Mouse (Mus musculus): ENCODE data around the gene March11.

Gene March11

GRCm38 (mm10) chr15:26308629-26309230 lies at the start of gene March11:
Gene March11, plus strand, starts transcription at chr15:26309048.
- no peak for DNase-seq

GRCm38 (mm10) chr15:26262336-26262735 lies 46.5 kb upstream of the March11 start:
- no peak for DNase-seq

- no peak for DNase-seq
Observed at GRCm38 (mm10) chr15:26269596-26269995, 39.3 kb upstream of the March11 start.

GRCm38 (mm10) chr15:26276035-26276511 lies 32.8 kb upstream of the March11 start:
- DNase-seq: no peak

GRCm38 (mm10) chr15:26276608-26277007 lies 32.2 kb upstream of the March11 start:
- no peak for DNase-seq

DNA sequence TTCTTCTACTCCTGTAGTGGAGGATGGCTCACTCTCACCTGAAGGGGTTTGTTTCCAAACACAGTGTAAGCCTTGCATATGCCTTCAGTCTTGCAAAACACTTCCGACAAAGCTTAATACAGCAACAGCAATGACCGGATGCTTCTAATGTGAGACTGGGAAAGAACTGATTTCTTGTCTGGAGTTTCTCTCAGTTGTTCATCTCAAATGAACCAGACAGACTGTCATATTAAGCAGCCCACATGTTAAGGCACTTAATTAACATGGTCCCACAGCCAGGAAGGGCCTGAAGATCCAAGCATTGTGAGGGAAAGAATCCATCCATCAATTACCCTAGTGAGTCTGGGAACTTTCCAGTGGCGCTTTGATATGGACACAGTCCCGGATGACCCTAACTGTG lies 17.0 kb upstream of the March11 start:
- no peak for DNase-seq

- DNase-seq: no peak
Observed at GRCm38 (mm10) chr15:26292811-26293210, 16.0 kb upstream of the March11 start.

- DNase-seq: no peak
Observed at GRCm38 (mm10) chr15:26293215-26293614, 15.6 kb upstream of the March11 start.

DNA sequence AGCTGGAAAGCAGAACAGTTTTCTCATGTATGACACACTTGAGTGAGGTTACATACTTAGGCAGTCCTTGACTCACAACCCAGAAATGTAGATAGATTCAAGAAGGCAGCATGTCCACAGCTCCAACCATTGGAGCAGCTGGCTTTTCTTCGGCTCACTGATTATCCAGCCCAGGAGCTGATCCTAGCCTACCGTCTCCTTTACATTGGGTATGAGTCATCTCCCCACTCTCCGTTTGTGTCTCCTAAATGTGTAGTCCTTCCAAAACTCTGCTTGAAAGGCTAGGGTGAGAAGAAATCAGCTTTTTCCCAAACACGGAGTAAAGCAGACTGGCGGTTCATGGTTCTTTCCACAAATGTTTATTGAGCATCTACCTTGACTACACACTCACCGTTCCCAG lies 10.2 kb upstream of the March11 start:
- DNase-seq: no peak

DNA sequence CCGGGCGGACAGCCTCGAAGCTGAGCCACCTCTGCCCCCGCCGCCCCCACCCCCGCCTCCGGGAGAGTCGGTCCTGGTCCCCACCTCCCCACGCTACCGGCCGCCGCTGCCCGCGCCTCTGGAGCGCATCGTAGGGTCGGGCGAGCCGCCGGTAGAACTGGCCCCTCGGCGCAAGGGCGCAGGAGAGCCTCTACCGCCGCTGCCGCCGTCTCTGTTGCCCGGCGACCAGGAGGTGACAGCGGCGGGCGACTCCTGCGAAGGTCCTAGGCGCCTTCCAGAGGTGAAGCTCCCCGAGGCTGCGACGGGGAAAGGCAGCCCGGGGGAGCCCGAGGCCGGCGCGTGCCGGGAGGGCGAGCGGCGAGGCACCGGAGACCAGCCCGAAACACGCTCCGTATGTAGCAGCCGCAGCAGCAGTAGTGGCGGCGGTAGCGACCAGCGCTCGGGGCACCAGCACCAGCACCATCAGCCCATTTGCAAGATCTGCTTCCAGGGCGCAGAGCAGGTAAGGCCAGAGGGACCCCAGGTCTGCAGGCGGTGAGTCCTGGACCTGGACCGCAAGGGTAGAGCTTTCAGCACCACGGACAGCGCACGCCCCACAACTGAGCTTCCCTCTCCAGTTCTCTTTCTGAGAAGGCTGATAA lies 563 bp downstream of the March11 start:
- DNase-seq: peak; percentile 9

DNA sequence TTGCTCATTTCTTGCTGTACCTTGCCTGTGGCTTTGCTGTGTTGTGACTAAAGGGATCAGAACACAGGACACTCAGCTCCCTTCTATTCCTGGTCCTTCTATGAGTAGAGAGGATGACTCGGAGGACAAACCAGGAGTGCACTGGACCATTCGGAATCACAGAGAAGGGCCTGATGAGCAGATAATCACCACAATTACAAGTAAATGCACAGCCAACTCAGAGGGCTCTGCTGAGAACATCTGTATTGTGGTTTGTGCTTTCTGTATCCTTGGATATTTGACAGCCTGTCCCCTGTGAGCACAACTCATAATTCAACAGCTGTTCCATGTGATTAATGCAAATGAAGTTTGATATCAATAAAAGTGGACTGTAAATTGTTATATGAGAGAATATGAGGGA lies 11.0 kb downstream of the March11 start:
- no peak for DNase-seq

DNA sequence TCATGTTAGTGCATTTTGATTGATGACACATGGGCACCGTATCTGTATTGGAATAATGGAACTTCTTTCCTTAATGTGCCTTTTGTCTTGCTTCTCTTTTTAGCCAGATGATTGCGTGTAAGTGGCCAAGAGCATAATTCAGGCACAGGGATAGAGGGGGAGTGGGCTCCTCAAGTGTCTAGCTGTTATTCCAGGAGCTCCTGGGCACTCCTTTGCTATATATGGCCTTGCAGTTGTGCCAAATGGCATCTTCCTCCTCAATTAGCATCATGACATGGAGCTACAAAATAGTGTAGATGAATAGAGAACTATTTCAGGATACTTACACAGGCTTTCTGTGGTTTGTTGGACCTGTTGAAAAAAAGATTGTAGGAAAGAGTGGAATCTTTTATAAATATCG lies 11.6 kb downstream of the March11 start:
- DNase-seq: no peak

- DNase-seq: no peak
Observed at GRCm38 (mm10) chr15:26322804-26323203, 14.0 kb downstream of the March11 start.

GRCm38 (mm10) chr15:26327157-26327556 lies 18.3 kb downstream of the March11 start:
- DNase-seq: no peak

DNA sequence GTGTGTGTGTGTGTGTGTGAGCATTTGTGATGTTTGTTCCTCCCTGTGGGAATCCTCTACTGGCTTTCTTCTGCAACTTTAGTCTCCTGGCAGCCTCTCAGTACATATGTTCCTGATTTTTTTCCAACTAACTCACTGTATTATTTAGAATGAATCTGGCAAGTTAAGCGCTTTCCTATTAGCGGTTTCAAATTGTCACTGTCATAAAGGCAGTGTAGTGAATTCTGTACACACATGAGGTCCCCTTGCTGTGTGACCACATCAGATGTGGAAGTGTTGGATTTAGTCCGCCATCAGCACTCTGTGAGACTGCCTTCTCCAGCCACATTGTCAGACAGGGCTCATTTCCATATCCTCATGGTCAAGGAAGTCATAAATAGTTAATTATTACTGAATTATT lies 26.9 kb downstream of the March11 start:
- DNase-seq: no peak

DNA sequence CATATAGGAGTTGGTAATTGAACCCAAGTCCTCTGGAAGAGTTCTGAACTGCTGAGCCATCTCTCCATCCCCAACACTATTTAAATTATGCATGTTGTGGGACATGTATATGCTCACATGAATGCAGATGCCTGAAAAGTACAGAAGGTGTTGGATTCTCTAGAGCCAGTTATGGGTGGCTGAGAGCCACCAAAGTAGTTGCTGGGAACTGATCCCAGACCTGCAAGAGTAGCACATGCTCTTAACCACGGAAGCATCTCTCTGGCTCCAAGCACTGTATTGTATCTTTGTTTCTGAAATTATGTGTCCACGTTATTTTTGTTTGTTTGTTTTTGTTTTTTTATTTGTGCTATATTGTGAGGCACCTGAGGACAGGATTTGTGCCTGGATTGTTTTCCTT lies 28.9 kb downstream of the March11 start:
- no peak for DNase-seq

DNA sequence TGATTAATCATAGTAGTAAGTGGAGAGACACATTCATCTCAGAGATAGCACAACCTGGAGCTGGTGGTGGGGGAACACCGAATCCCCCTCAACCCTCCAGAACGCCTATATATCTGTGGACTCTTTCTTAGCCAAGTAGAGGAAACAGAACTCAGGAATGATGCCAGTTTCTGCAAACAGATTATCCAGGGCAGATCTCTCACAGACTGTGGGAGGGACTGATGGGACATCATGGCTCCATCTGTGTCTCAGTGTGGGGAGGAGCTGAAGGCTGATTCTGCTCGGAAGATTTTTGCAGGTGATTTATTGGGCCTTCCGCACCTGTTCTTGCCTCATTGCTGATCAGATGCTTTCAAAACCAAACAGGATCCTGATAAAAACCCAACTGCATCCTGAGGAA lies 29.5 kb downstream of the March11 start:
- DNase-seq: no peak

- no peak for DNase-seq
Observed at GRCm38 (mm10) chr15:26340490-26340889, 31.6 kb downstream of the March11 start.

GRCm38 (mm10) chr15:26340966-26341365 lies 32.1 kb downstream of the March11 start:
- no peak for DNase-seq

GRCm38 (mm10) chr15:26344329-26344728 lies 35.5 kb downstream of the March11 start:
- no peak for DNase-seq

- no peak for DNase-seq
Observed at GRCm38 (mm10) chr15:26353656-26354055, 44.8 kb downstream of the March11 start.

GRCm38 (mm10) chr15:26365344-26365743 lies 56.5 kb downstream of the March11 start:
- no peak for DNase-seq

- DNase-seq: no peak
Observed at GRCm38 (mm10) chr15:26366511-26366910, 57.7 kb downstream of the March11 start.

DNA sequence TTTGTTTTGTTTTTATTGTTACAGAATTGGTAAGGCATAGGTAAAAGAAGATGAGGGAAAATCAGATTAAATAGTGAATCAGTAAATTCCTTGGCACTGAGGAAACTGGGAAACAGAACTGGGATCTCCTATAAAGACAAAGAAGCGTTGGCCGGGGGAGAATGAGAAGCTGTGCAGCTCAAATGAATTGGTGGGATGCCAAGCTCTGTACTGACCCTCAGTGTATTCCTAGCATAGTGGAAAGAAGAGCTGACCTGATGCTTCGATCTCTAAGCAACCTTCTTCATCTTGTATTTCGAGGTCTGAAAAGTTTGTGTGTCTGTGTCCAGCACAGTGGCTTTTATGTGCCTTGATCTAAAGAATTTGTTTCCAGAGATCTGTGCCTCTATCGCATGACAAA lies 64.9 kb downstream of the March11 start:
- DNase-seq: no peak

- DNase-seq: no peak
Observed at GRCm38 (mm10) chr15:26374232-26374631, 65.4 kb downstream of the March11 start.

Measured in kidney, adult 11 months (tissue).